Mouse (Mus musculus) urinary bladder, postnatal 25 days (tissue): ENCODE data around the gene Cacna1d.
A peak's percentile ranks its signal among the peaks of the same experiment; 100 is the strongest.

Experiments
- DNase-seq: peaks from one replicate; pipeline ENCODE4 v3.0.0; 2022; ENCODE audit warnings: low spot score

Cacna1d gene

GRCm38 (mm10) chr14:30491342-30491741, at the start of gene Cacna1d:
TSS of gene Cacna1d (minus strand) at chr14:30491455.
- DNase-seq: no peak

- no peak for DNase-seq
These were observed 42.7 kb upstream of the Cacna1d start for GRCm38 (mm10) chr14:30533780-30534450.

- DNase-seq: no peak
These were observed 40.6 kb upstream of the Cacna1d start for GRCm38 (mm10) chr14:30531896-30532295.

- no peak for DNase-seq
These were observed 40.2 kb upstream of the Cacna1d start for GRCm38 (mm10) chr14:30531431-30531830.

GRCm38 (mm10) chr14:30530726-30531269, 39.5 kb upstream of the Cacna1d start:
- no peak for DNase-seq

GRCm38 (mm10) chr14:30529454-30529853, 38.2 kb upstream of the Cacna1d start:
- DNase-seq: no peak

GRCm38 (mm10) chr14:30528961-30529360, 37.7 kb upstream of the Cacna1d start:
- no peak for DNase-seq

- DNase-seq: no peak
These were observed 37.1 kb upstream of the Cacna1d start for GRCm38 (mm10) chr14:30528392-30528791.

- DNase-seq: no peak
These were observed 32.1 kb upstream of the Cacna1d start for GRCm38 (mm10) chr14:30523356-30523755.

- DNase-seq: no peak
These were observed 28.1 kb upstream of the Cacna1d start for GRCm38 (mm10) chr14:30519323-30519722.

- no peak for DNase-seq
These were observed 24.9 kb upstream of the Cacna1d start for GRCm38 (mm10) chr14:30515931-30516723.

- no peak for DNase-seq
These were observed 21.6 kb upstream of the Cacna1d start for GRCm38 (mm10) chr14:30512896-30513295.

GRCm38 (mm10) chr14:30510214-30510763, 19.0 kb upstream of the Cacna1d start:
- DNase-seq: no peak

GRCm38 (mm10) chr14:30504990-30505389, 13.7 kb upstream of the Cacna1d start:
- DNase-seq: no peak

- DNase-seq: no peak
These were observed 6.9 kb upstream of the Cacna1d start for GRCm38 (mm10) chr14:30498202-30498601.

GRCm38 (mm10) chr14:30494998-30495397, 3.7 kb upstream of the Cacna1d start:
- no peak for DNase-seq

GRCm38 (mm10) chr14:30493276-30493675, 2.0 kb upstream of the Cacna1d start:
- DNase-seq: no peak

GRCm38 (mm10) chr14:30479361-30479948, 11.8 kb downstream of the Cacna1d start, which contains the start of gene Dcp1a:
TSS of gene Dcp1a (plus strand) at chr14:30479535.
- peak; percentile 93 for DNase-seq

- no peak for DNase-seq
These were observed 16.8 kb downstream of the Cacna1d start for GRCm38 (mm10) chr14:30474416-30474815.

- no peak for DNase-seq
These were observed 17.6 kb downstream of the Cacna1d start for GRCm38 (mm10) chr14:30473605-30474004.

- no peak for DNase-seq
These were observed 27.9 kb downstream of the Cacna1d start for GRCm38 (mm10) chr14:30463312-30463711.

GRCm38 (mm10) chr14:30459891-30460523, 31.2 kb downstream of the Cacna1d start:
- DNase-seq: peak; percentile 76
